Mouse (Mus musculus) forebrain, postnatal 0 days (tissue): Measurements from ENCODE around the gene Ccnjl. TPM values are rescaled to one million over a fixed set of nuclear protein-coding genes. Genes with fewer than 3 reads are reported as not detected.

Experiments used
- ATAC-seq: fragments of 200-750 bp; cut with Nextera tagmentation; 2 replicates; pipeline ENCODE4 v1.8.0; 2017; ENCODE audit warnings: mild to moderate bottlenecking, moderate library complexity
- DNase-seq: peaks from one replicate; pipeline ENCODE4 v3.0.0-alpha.2; 2015
- H3K27ac ChIP-seq: fragments of 300-500 bp; sonication (generic); 2 replicates; pipeline ENCODE4 v1.5.1; 2014; ENCODE audit warnings: low read depth, mild to moderate bottlenecking, antibody characterized with exemption, low read length, moderate library complexity, mixed read lengths
- H3K27me3 ChIP-seq: fragments of 300-500 bp; sonication (generic); 2 replicates; pipeline ENCODE4 v1.6.1; 2014; ENCODE audit warnings: mild to moderate bottlenecking, low read length, mixed read lengths; ENCODE audit not compliant: insufficient read depth
- H3K36me3 ChIP-seq: fragments of 300-500 bp; sonication (generic); 2 replicates; pipeline ENCODE4 v1.6.1; 2014; ENCODE audit warnings: mild to moderate bottlenecking, moderate library complexity; ENCODE audit not compliant: insufficient read depth
- H3K4me1 ChIP-seq: fragments of 300-500 bp; sonication (generic); 2 replicates; pipeline ENCODE4 v1.6.1; 2014; ENCODE audit warnings: antibody characterized with exemption; ENCODE audit not compliant: insufficient read depth
- H3K4me2 ChIP-seq: fragments of 300-500 bp; sonication (generic); 2 replicates; pipeline ENCODE4 v1.6.1; 2014; ENCODE audit warnings: low read depth, mild to moderate bottlenecking, moderate library complexity
- H3K4me3 ChIP-seq: fragments of 300-500 bp; sonication (generic); 2 replicates; pipeline ENCODE4 v1.5.1; 2014; ENCODE audit warnings: low read depth, low read length, mixed read lengths
- H3K9ac ChIP-seq: fragments of 300-500 bp; sonication (generic); 2 replicates; pipeline ENCODE4 v1.6.1; 2014; ENCODE audit warnings: mild to moderate bottlenecking
- H3K9me3 ChIP-seq: fragments of 300-500 bp; sonication (generic); 2 replicates; pipeline ENCODE4 v1.6.1; 2016; ENCODE audit warnings: low read length
- CTCF ChIP-seq: sonication (generic); IDR thresholded peaks from 2 replicates; pipeline ENCODE4 v1.5.1; 2016; ENCODE audit warnings: antibody characterized with exemption, control low read depth, low read depth
- WGBS: fragments of 180-500 bp; shearing (Covaris S2); extraction: QIAGEN DNeasy Blood & Tissue Kit; methylation state at CpG from one replicate; pipeline ENCODE4 v1.1.7; 2014; 5-methylcytosine and 5-hydroxymethylcytosine counted together
- polyA plus RNA-seq: library from polyadenylated mRNA; unstranded; fragments of >200 nt; fragmentation: Nextera tagmentation; extraction: Ambion mirVana; gene quantifications from 2 replicates; pipeline ENCODE4 v1.2.1, GENCODE M21; 2015
- total RNA-seq: library from RNA; depleted of rRNA; stranded (reverse); fragments of >200 nt; gene quantifications from 2 replicates; pipeline ENCODE4 v1.2.3, GENCODE M21; 2014

Ccnjl gene
- total and polyA plus RNA-seq, 2 experiments from 2014 or later, result 1.3 to 4.5 TPM

DNA sequence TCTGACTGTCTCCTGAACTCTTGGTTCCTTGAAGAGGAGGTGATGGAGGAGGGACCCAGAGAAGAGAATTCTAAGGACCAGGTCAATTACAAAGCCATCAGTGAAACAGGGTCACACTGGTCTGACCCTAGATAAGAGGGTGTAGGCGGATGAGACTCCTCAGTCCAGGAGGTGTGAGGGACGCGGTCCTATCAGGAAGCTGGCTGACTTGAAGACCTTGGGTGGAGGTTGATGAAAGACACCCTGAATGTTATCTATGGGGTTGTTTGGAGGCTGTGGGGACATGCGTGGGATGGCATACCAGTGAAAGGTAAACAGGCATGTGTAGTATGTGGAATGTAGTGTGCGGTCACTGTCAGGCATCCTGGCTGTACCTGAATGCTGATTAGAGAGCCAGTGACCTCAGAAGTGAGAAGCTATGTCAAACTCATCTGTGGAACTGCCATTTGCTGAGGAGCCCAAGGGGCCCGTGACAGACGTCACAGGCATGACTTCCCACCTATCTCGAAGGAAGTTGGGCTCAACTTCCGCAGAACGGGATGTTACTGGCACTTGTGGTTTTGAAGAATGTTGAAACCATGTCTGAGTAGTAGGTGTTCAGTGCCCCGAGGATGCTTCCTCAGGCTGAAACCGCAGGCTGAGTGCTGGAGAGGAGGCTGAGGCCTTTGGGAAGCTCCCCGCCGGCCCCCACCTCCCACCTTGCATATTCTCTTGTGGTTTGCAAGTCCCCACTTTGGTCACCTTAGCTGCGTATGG, 15.3 kb downstream of the Ccnjl start:
- TF ChIP-seq CTCF, result no peak
- Histone ChIP-seq H3K27me3 (no peaks in the 10 kb centered on the region), H3K36me3 (no peaks in the 10 kb centered on the region), H3K4me2 (no peak overlapping the region), H3K4me3 (no peak overlapping the region), H3K9ac (no peak overlapping the region), H3K4me1 (0 out of 2 replicates have a peak, but pooled peaks cover 2% of the 10 kb centered on the region), H3K27ac (no peak overlapping the region), H3K9me3 (no peaks in the 10 kb centered on the region)
- ATAC-seq, result no peak
- WGBS, result 95% methylated on average over 15 of the region's 15 CpGs
- no peak for DNase-seq

DNA sequence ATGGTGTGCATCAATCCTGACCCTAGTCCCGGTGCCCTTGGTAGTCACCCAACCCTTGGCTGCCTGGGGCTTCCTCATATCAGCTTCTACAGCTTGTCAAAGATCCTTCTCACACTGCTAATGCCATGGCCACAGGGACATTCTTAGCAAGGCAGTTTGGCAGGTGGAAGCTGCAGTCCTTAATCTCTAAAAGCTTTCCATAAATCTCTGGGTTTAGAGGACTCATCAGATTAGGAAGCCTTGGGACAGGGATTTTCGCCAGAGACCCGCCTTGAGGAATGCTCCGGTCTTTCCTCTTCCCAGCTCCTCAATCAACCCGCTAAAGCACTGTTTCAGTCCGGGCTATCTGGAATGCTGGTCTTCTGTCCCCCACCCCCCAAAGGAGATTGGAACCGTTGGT, 16.2 kb downstream of the Ccnjl start:
- 93% methylated on average over 7 of the region's 7 CpGs for WGBS
- H3K27me3 ChIP-seq, result no peaks in the 10 kb centered on the region
- no peak overlapping the region for H3K9ac ChIP-seq
- H3K4me3 ChIP-seq, result no peak overlapping the region
- H3K27ac ChIP-seq, result no peak overlapping the region
- no peak for ATAC-seq
- no peaks in the 10 kb centered on the region for H3K9me3 ChIP-seq
- no peak for DNase-seq
- TF ChIP-seq CTCF, result no peak
- H3K36me3 ChIP-seq, result no peaks in the 10 kb centered on the region
- H3K4me1 ChIP-seq, result 0 out of 2 replicates have a peak, but pooled peaks cover 5% of the 10 kb centered on the region
- no peak overlapping the region for H3K4me2 ChIP-seq

DNA sequence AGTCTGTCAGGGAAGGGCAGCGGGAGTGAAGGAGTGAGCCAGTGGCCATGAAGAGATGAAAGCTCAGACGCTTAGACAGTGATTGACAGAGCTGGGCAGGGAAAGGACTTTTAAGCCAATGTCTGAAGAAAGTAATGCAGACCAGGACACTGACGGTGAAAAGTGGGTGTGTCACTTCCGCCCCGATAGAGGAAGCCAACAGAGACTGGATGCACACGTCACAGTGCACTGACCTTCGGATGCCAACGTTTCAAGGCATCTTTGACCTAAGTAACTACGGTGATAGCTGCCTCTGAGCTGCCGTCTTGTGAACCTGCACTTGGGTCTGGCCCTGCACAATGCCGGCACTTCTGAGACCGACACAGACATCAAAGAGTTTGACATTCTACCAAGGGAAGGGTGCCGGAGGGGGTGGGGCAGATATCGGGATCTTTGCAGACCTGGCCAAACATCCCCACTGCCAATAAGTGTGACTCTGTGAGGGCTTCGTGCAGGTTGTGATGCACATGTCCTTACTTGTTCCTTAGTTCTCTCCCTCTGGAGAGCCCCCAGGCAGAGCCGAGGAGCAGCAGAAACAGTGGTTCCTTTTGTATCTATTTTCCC, 17.4 kb downstream of the Ccnjl start:
- Histone ChIP-seq H3K9ac (no peak overlapping the region), H3K27me3 (no peaks in the 10 kb centered on the region), H3K36me3 (no peaks in the 10 kb centered on the region), H3K4me3 (no peak overlapping the region), H3K9me3 (no peaks in the 10 kb centered on the region), H3K27ac (no peak overlapping the region), H3K4me2 (no peak overlapping the region), H3K4me1 (0 out of 2 replicates have a peak, but pooled peaks cover 5% of the 10 kb centered on the region)
- TF ChIP-seq CTCF, result no peak
- ATAC-seq (no peak), DNase-seq (no peak)
- WGBS, result 30% methylated on average over 16 of the region's 16 CpGs

DNA sequence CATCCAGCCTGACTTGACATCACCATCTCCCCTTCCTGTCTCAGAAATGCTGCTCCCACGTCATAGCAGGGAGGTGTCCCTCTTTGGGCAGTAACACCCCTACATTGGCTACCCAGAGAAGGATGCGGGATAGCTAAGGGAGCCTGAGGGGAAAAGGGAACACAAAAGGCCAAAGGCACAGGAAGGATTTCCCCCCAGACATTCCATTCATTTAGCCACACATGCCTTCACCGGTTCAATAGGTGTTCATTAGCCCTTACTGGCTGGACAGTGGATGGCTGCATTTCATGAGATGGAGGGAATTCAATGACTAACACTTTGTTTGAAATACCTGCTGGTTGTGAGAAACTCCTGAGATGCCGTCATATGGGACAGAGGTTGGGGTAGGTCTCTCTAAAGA, 18.1 kb downstream of the Ccnjl start:
- Histone ChIP-seq H3K4me3 (no peak overlapping the region), H3K9ac (no peak overlapping the region), H3K4me1 (0 out of 2 replicates have a peak, but pooled peaks cover 5% of the 10 kb centered on the region), H3K27me3 (no peaks in the 10 kb centered on the region), H3K9me3 (no peaks in the 10 kb centered on the region), H3K4me2 (no peak overlapping the region), H3K27ac (no peak overlapping the region), H3K36me3 (no peaks in the 10 kb centered on the region)
- TF ChIP-seq CTCF, result no peak
- no peak for DNase-seq
- ATAC-seq, result no peak
- WGBS, result 31% methylated on average over 4 of the region's 4 CpGs

DNA sequence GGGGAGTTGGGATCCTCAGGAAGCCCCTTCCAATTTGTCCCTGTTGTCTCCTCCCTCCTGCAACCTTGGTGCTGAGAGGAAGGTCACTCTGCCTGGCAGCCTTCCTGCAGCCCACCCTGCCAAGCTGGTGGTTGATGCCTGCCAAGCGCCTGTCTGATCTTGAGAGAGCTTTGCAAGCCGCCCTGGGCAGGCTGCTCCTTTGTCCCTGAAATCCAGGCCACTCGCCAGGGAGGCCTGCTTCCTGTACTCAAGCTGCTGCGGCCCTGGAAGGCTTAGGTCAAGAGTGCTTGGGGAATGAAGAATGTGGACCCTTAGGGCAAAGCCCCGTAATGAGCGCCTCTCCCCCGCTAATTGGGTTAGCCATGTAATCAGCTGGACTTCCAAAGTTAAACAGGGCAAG, 19.6 kb downstream of the Ccnjl start:
- Histone ChIP-seq H3K27ac (no peak overlapping the region), H3K27me3 (no peaks in the 10 kb centered on the region), H3K4me3 (no peak overlapping the region), H3K36me3 (no peaks in the 10 kb centered on the region), H3K4me1 (0 out of 2 replicates have a peak, but pooled peaks cover 5% of the 10 kb centered on the region), H3K9me3 (no peaks in the 10 kb centered on the region), H3K9ac (no peak overlapping the region), H3K4me2 (no peak overlapping the region)
- no peak for TF ChIP-seq CTCF
- ATAC-seq, result peak; percentile 90
- peak; percentile 80 for DNase-seq
- WGBS, result 18% methylated on average over 7 of the region's 7 CpGs

DNA sequence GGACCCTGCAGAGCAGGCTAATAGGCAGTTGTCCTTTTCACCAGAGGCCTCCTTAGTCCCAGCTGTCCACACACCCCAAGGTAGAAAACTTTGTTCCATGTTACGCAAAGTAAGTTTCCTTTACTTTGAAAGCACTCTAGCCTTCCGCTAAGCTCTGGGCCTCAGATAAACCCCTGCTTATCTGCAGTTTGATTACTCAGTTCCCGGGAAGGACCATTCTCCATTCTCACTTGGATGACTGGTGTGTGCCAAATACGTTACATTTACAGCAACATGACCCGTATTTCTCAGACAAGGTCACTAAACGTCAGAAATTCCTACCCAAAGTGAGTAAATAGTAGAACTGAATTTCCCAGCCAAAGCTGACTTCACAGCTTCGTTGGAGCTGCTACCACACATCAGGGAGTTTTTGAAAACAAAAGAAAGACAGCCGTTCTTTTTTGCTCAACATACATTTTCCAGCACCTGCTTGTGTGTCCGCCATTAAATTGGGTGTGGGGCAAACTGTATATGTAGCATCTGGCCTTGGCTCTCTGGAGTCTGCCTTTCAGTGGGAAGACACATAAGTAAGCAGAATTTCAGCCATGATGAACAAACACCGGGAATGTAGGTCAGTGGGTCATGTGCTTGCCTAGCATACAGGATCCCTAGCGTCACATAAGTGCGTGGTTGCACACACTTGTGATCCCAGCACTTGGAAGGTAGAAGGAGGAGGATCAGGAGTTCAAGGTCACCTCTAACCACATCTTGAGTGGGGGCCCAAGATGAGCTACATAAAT, 20.3 kb downstream of the Ccnjl start:
- Histone ChIP-seq H3K9ac (no peak overlapping the region), H3K4me3 (no peak overlapping the region), H3K36me3 (no peaks in the 10 kb centered on the region), H3K27ac (no peak overlapping the region), H3K4me2 (no peak overlapping the region), H3K4me1 (0 out of 2 replicates have a peak, but pooled peaks cover 5% of the 10 kb centered on the region), H3K9me3 (no peaks in the 10 kb centered on the region), H3K27me3 (no peaks in the 10 kb centered on the region)
- no peak for TF ChIP-seq CTCF
- ATAC-seq (no peak), DNase-seq (no peak)
- 35% methylated on average over 12 of the region's 12 CpGs for WGBS
